14 mouse cellular contexts compared by ENCODE assay signal in genomic region chr9:22815093-22815458, GRCm38 (mm10).
A peak's percentile ranks its signal among the peaks of the same experiment; 100 is the strongest.
DNase-seq lines count a peak whose midpoint lies in the region; ATAC-seq and TF ChIP-seq lines count a peak whose summit lies in the region.
"Had no signal": no experiment of that assay in that cellular context is flagged by ENCODE, and none has a peak within 500 bp of the region (broad histone marks: within the 10 kb centered on the region; RNA-seq: fewer than 3 reads in every experiment).

No protein-coding gene starts in this region.

- no peaks in the 10 kb centered on the region for H3K27me3 ChIP-seq in liver, embryonic 11.5 days (replicated peaks; ENCODE audit: control insufficient read depth, insufficient read depth, low read length)
- no peaks in the 10 kb centered on the region for H3K27me3 ChIP-seq in liver, postnatal 0 days (ENCODE audit: insufficient read depth, low read length)
- H3K27me3 ChIP-seq in limb, embryonic 10.5 days (ENCODE audit: low read depth, poor library complexity, severe bottlenecking), result no peaks in the 10 kb centered on the region

- no peak for TF ChIP-seq CTCF in liver, postnatal 0 days (IDR thresholded peaks at IDR 0.05; ENCODE audit: low read depth)
- TF ChIP-seq CTCF in bone marrow macrophage, adult 2 months (IDR thresholded peaks at IDR 0.05; ENCODE audit: low read depth, low read length), result no peak

- WGBS in liver, embryonic 11.5 days, result 45% methylated on average over 7 of the region's 7 CpGs
- 39% methylated on average over 7 of the region's 7 CpGs for WGBS in liver, postnatal 0 days (ENCODE audit: insufficient replicate concordance)
- 31% methylated on average over 7 of the region's 7 CpGs for WGBS in limb, embryonic 10.5 days

- no peak overlapping the region for H3K4me3 ChIP-seq in liver, embryonic 11.5 days (ENCODE audit: low read depth, low read length)
- H3K4me3 ChIP-seq in liver, postnatal 0 days (ENCODE audit: low read depth, low read length), result no peak overlapping the region
- H3K4me3 ChIP-seq in bone marrow macrophage, adult 2 months (ENCODE audit: insufficient read depth, low read length), result peak overlapping the region; percentile 7
- H3K4me3 ChIP-seq in limb, embryonic 10.5 days, result no peak overlapping the region

- H3K27ac ChIP-seq in liver, embryonic 11.5 days (ENCODE audit: low read depth, low read length), result no peak overlapping the region; the same call in 1 of the 2 replicates
- no peak overlapping the region for H3K27ac ChIP-seq in liver, postnatal 0 days (ENCODE audit: low read depth)
- peak overlapping the region; percentile 32 for H3K27ac ChIP-seq in bone marrow macrophage, adult 2 months (ENCODE audit: insufficient read depth, low read depth, low read length)
- H3K27ac ChIP-seq in limb, embryonic 10.5 days, result peak overlapping the region; percentile 66
- H3K27ac ChIP-seq: macrophage had no signal

- DNase-seq in heart, adult 11 months, result peak; percentile 93
- no peak for DNase-seq in heart, postnatal 36 days
- DNase-seq in liver, embryonic 11.5 days (ENCODE audit: low spot score), result no peak
- DNase-seq in liver, postnatal 0 days, result no peak
- DNase-seq in limb, embryonic 10.5 days (ENCODE audit: low spot score), result no peak
- DNase-seq in right cerebral cortex, postnatal 10 days (ENCODE audit: low spot score in 2 of 2), result no peak
- DNase-seq in cerebellum, postnatal 25 days, result no peak
- DNase-seq: gastrocnemius, postnatal 14 days; kidney, adult 11 months; right cerebral cortex, adult 18-20 months had no signal

- ATAC-seq in liver, embryonic 11.5 days (replicated peaks; ENCODE audit: low FRiP score), result 0 out of 2 replicates have a peak, but pooled peaks have one; percentile 22
- no peak for ATAC-seq in liver, postnatal 0 days
- ATAC-seq: activated CD4-positive, CD25-positive, alpha-beta regulatory T cell, adult 4 months had no signal

- H3K9ac ChIP-seq in liver, embryonic 11.5 days (ENCODE audit: low read depth, low read length), result no peak overlapping the region
- no peak overlapping the region for H3K9ac ChIP-seq in liver, postnatal 0 days (replicated peaks)

- no peaks in the 10 kb centered on the region for H3K9me3 ChIP-seq in liver, embryonic 11.5 days (ENCODE audit: control insufficient read depth, low read length)
- H3K9me3 ChIP-seq in liver, postnatal 0 days (ENCODE audit: low read length), result no peaks in the 10 kb centered on the region
- H3K9me3 ChIP-seq in limb, embryonic 10.5 days (replicated peaks), result no peaks in the 10 kb centered on the region
- H3K9me3 ChIP-seq: G1E had no signal

- no peaks in the 10 kb centered on the region for H3K36me3 ChIP-seq in liver, embryonic 11.5 days (ENCODE audit: control insufficient read depth, insufficient read depth, low read length)
- H3K36me3 ChIP-seq in liver, postnatal 0 days (replicated peaks; ENCODE audit: insufficient read depth, low read length), result no peaks in the 10 kb centered on the region
- H3K36me3 ChIP-seq in limb, embryonic 10.5 days, result no peaks in the 10 kb centered on the region

- TF ChIP-seq POLR2A in bone marrow macrophage, adult 2 months (IDR thresholded peaks at IDR 0.05; ENCODE audit: borderline replicate concordance, low read depth, low read length), result no peak

- TF ChIP-seq EP300 in liver, postnatal 0 days (IDR thresholded peaks at IDR 0.05; ENCODE audit: low read depth), result no peak

- intact Hi-C loops in heart, postnatal 36 days (cut with DNase I), result no loop called here

- H3K4me1 ChIP-seq in liver, embryonic 11.5 days (replicated peaks; ENCODE audit: control insufficient read depth, insufficient read depth, low read length), result peaks cover 29% of the 10 kb centered on the region
- H3K4me1 ChIP-seq in liver, postnatal 0 days (ENCODE audit: insufficient read depth), result no peaks in the 10 kb centered on the region; the same call in 1 of the 2 replicates
- peaks cover 19% of the 10 kb centered on the region for H3K4me1 ChIP-seq in bone marrow macrophage, adult 2 months (ENCODE audit: control insufficient read depth, insufficient read depth, low read length)
- H3K4me1 ChIP-seq in limb, embryonic 10.5 days, result peaks cover 22% of the 10 kb centered on the region

- H3K4me2 ChIP-seq in liver, embryonic 11.5 days, result peak overlapping the region; percentile 17
- H3K4me2 ChIP-seq in liver, postnatal 0 days (ENCODE audit: low read depth, low read length), result no peak overlapping the region

Comparison
In these comparisons a context has a peak if more than half of its experiments do, and no peak if none do; other contexts are left out.
1. H3K27ac ChIP-seq: peak in bone marrow macrophage, adult 2 months (single experiment) and limb, embryonic 10.5 days (single experiment); none in liver, embryonic 11.5 days (single experiment) and liver, postnatal 0 days (single experiment).